Mouse (Mus musculus) stomach, postnatal 0 days (tissue): ENCODE results near the gene Rraga. TPM values are rescaled to one million over a fixed set of nuclear protein-coding genes. Genes with fewer than 3 reads are reported as not detected.
"Not testable (repeated sequence)": the region's sequence is repeated elsewhere in the genome, so short reads cannot be mapped to it uniquely, and the experiment has no call there.

ENCODE experiments used
- ATAC-seq: fragments of 200-750 bp; cut with Nextera tagmentation; 2 replicates; pipeline ENCODE4 v1.8.0; 2017; ENCODE audit not compliant: low FRiP score, low TSS enrichment
- DNase-seq: peaks from one replicate; pipeline ENCODE4 v3.0.0-alpha.2; 2016; ENCODE audit warnings: low spot score
- H3K27ac ChIP-seq: fragments of 300-500 bp; sonication (generic); replicated peaks from 2 replicates; pipeline ENCODE4 v1.5.1; 2014; ENCODE audit warnings: mild to moderate bottlenecking, control low read depth
- H3K27me3 ChIP-seq: fragments of 300-500 bp; sonication (generic); 2 replicates; pipeline ENCODE4 v1.6.1; 2014; ENCODE audit warnings: low read length; ENCODE audit not compliant: control insufficient read depth, insufficient read depth
- H3K36me3 ChIP-seq: fragments of 300-500 bp; sonication (generic); 2 replicates; pipeline ENCODE4 v1.6.1; 2014; ENCODE audit warnings: low read length, mixed read lengths; ENCODE audit not compliant: control insufficient read depth, insufficient read depth
- H3K4me1 ChIP-seq: fragments of 300-500 bp; sonication (generic); replicated peaks from 2 replicates; pipeline ENCODE4 v1.6.1; 2014; ENCODE audit warnings: antibody characterized with exemption; ENCODE audit not compliant: control insufficient read depth, insufficient read depth
- H3K4me2 ChIP-seq: fragments of 300-500 bp; sonication (generic); replicated peaks from 2 replicates; pipeline ENCODE4 v1.6.1; 2014; ENCODE audit warnings: low read depth, mild to moderate bottlenecking, control low read depth, moderate library complexity
- H3K4me3 ChIP-seq: fragments of 300-500 bp; sonication (generic); 2 replicates; pipeline ENCODE4 v1.5.1; 2014; ENCODE audit warnings: low read depth, low read length, control low read depth
- H3K9ac ChIP-seq: fragments of 300-500 bp; sonication (generic); 2 replicates; pipeline ENCODE4 v1.6.1; 2014; ENCODE audit warnings: mild to moderate bottlenecking, low read length, control low read depth, mixed read lengths
- H3K9me3 ChIP-seq: fragments of 300-500 bp; sonication (generic); 2 replicates; pipeline ENCODE4 v1.6.1; 2016; ENCODE audit warnings: low read length; ENCODE audit not compliant: control insufficient read depth
- CTCF ChIP-seq: IDR thresholded peaks from 2 replicates; pipeline ENCODE4 v1.5.1; 2016; ENCODE audit warnings: antibody characterized with exemption, low read depth, mild to moderate bottlenecking, moderate library complexity
- EP300 ChIP-seq: optimal IDR thresholded peaks from 2 replicates; pipeline ENCODE3; 2016; ENCODE audit warnings: antibody characterized with exemption
- WGBS: fragments of 180-500 bp; shearing (Covaris S2); extraction: QIAGEN DNeasy Blood & Tissue Kit; methylation state at CpG from one replicate; pipeline ENCODE4 v1.1.7; 2014; 5-methylcytosine and 5-hydroxymethylcytosine counted together
- polyA plus RNA-seq: library from polyadenylated mRNA; unstranded; fragments of >200 nt; fragmentation: Nextera tagmentation; extraction: Ambion mirVana; gene quantifications from 2 replicates; pipeline ENCODE4 v1.2.1, GENCODE M21; 2015

Rraga gene
- polyA plus RNA-seq, 1 experiment from 2014 or later = 49.3 TPM

GRCm38 (mm10) chr4:86611524-86612288, 36.2 kb downstream of the Rraga start, which contains the start of gene Haus6:
TSS of gene Haus6 (minus strand) at chr4:86612055.
- TF ChIP-seq CTCF (no peak; the same call in 1 of the 2 replicates), EP300 (no peak)
- Histone ChIP-seq H3K9me3 (no peaks in the 10 kb centered on the region), H3K4me1 (no peaks in the 10 kb centered on the region), H3K36me3 (no peaks in the 10 kb centered on the region), H3K4me3 (peak within 1 kb of the TSS; percentile 86), H3K9ac (peak within 1 kb of the TSS; percentile 84), H3K4me2 (peak within 1 kb of the TSS; percentile 98), H3K27ac (peak within 1 kb of the TSS; percentile 75), H3K27me3 (no peaks in the 10 kb centered on the region)
- ATAC-seq = peak; percentile 99
- under 1% methylated on average over 59 of the region's 59 CpGs for WGBS
- peak; percentile 90 for DNase-seq

- Histone ChIP-seq H3K4me3 (peak overlapping the region; percentile 86), H3K27me3 (no peaks in the 10 kb centered on the region), H3K4me1 (no peaks in the 10 kb centered on the region), H3K27ac (peak overlapping the region; percentile 75), H3K9me3 (no peaks in the 10 kb centered on the region), H3K4me2 (peak overlapping the region; percentile 98), H3K9ac (peak overlapping the region; percentile 67), H3K36me3 (no peaks in the 10 kb centered on the region)
- whole genome bisulfite sequencing = 31% methylated on average over 8 of the region's 8 CpGs
- no peak for DNase-seq
- TF ChIP-seq CTCF = no peak
- TF ChIP-seq EP300 = peak; percentile 83
- ATAC-seq = no peak
Measured at GRCm38 (mm10) chr4:86612289-86612620, 36.8 kb downstream of the Rraga start.

GRCm38 (mm10) chr4:86620506-86620905, 45.0 kb downstream of the Rraga start:
- TF ChIP-seq CTCF (no peak), EP300 (no peak)
- WGBS = 48% methylated on average over 2 of the region's 2 CpGs

GRCm38 (mm10) chr4:86622116-86622515, 46.6 kb downstream of the Rraga start:
- H3K9ac ChIP-seq = no peak overlapping the region
- H3K4me3 ChIP-seq = no peak overlapping the region
- H3K27ac ChIP-seq = no peak overlapping the region
- no peaks in the 10 kb centered on the region for H3K9me3 ChIP-seq
- H3K27me3 ChIP-seq = no peaks in the 10 kb centered on the region
- DNase-seq (no peak), ATAC-seq (no peak)
- 49% methylated on average over 3 of the region's 3 CpGs for WGBS
- H3K36me3 ChIP-seq = no peaks in the 10 kb centered on the region
- TF ChIP-seq EP300 = no peak
- TF ChIP-seq CTCF = no peak
- H3K4me2 ChIP-seq = no peak overlapping the region
- no peaks in the 10 kb centered on the region for H3K4me1 ChIP-seq

More at GRCm38 (mm10) chr4:86620506-86620905, 45.0 kb downstream of the Rraga start:
- ATAC-seq (no peak), DNase-seq (no peak)
- Histone ChIP-seq H3K4me3 (no peak overlapping the region), H3K36me3 (no peaks in the 10 kb centered on the region), H3K4me1 (no peaks in the 10 kb centered on the region), H3K4me2 (no peak overlapping the region), H3K9ac (no peak overlapping the region), H3K27me3 (no peaks in the 10 kb centered on the region), H3K27ac (no peak overlapping the region), H3K9me3 (no peaks in the 10 kb centered on the region)

- H3K9ac ChIP-seq, H3K27ac ChIP-seq, H3K4me1 ChIP-seq, H3K4me2 ChIP-seq, ATAC-seq, H3K9me3 ChIP-seq, H3K27me3 ChIP-seq, H3K36me3 ChIP-seq, DNase-seq, H3K4me3 ChIP-seq: not testable (repeated sequence)
- 87% methylated on average over 1 of the region's 1 CpGs for WGBS
- TF ChIP-seq CTCF = peak; percentile 36; the same call in 1 of the 2 replicates
Measured at GRCm38 (mm10) chr4:86622532-86622931, 47.1 kb downstream of the Rraga start.

GRCm38 (mm10) chr4:86625463-86625862, 50.0 kb downstream of the Rraga start:
- no peaks in the 10 kb centered on the region for H3K27me3 ChIP-seq
- ATAC-seq = no peak
- TF ChIP-seq CTCF = no peak
- no peak for TF ChIP-seq EP300
- DNase-seq = no peak
- H3K9ac ChIP-seq = no peak overlapping the region
- H3K9me3 ChIP-seq = no peaks in the 10 kb centered on the region
- no peaks in the 10 kb centered on the region for H3K36me3 ChIP-seq
- no peak overlapping the region for H3K4me3 ChIP-seq
- H3K4me2 ChIP-seq = no peak overlapping the region
- WGBS = 82% methylated on average over 5 of the region's 5 CpGs
- H3K27ac ChIP-seq = no peak overlapping the region
- no peaks in the 10 kb centered on the region for H3K4me1 ChIP-seq

GRCm38 (mm10) chr4:86626496-86626895, 51.0 kb downstream of the Rraga start:
- not testable (repeated sequence) for H3K4me1 ChIP-seq, H3K27ac ChIP-seq, H3K9ac ChIP-seq, H3K4me3 ChIP-seq, H3K9me3 ChIP-seq, H3K36me3 ChIP-seq, H3K27me3 ChIP-seq, H3K4me2 ChIP-seq
- ATAC-seq (peak; percentile 94), DNase-seq (peak; percentile 25)
- 70% methylated on average over 7 of the region's 7 CpGs for WGBS
